Mouse (Mus musculus): ENCODE measurements at regions not wholly inside any gene's neighbourhood (a gene's known extent, or its start where the extent isn't known, plus 50 kb on each side); places are given as distances from the start of the nearest gene placed in this dataset.

DNA sequence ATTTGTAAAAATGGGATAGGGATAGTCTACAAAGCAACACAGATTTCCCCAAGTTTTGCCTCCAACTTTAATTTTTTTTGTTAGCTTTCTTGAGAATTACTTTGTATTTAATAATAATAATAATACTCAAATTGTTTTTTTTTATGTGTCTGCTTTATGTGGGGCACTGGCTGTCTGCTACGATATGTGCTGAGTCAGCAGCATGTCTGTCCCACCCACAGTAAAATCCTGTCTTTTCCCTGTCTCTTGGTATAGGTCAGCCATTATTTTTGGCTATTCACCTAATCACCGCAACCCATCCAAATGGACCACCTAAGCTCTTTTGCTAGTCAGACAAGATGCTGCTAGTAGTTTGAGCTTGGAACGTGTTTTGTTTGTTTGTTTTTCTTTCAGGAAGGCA lies 473.0 kb downstream of the Hs3st4 start:
- in situ Hi-C loops (cut with MboI, MseI), result no loop called here

DNA sequence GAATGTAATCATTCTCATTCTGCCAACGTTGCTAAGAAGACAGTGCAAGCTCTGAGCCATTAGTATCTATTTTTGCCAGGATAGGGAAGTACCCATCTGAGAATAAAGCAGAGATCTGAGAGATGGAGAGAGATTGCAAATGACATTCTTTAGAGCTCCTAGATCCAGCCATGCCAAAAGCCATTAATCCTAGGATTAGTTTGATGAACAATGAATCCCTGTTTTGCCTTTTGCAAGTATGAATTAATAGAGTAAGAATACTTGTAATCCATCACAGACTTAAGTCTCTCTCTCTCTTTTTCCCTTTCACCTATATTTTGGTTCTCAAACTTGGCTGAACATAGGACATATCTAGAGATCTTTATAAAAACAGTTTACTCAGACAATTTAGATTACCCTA lies 504.7 kb downstream of the Hs3st4 start:
- in situ Hi-C loops (cut with MboI, MseI), result no loop called here

DNA sequence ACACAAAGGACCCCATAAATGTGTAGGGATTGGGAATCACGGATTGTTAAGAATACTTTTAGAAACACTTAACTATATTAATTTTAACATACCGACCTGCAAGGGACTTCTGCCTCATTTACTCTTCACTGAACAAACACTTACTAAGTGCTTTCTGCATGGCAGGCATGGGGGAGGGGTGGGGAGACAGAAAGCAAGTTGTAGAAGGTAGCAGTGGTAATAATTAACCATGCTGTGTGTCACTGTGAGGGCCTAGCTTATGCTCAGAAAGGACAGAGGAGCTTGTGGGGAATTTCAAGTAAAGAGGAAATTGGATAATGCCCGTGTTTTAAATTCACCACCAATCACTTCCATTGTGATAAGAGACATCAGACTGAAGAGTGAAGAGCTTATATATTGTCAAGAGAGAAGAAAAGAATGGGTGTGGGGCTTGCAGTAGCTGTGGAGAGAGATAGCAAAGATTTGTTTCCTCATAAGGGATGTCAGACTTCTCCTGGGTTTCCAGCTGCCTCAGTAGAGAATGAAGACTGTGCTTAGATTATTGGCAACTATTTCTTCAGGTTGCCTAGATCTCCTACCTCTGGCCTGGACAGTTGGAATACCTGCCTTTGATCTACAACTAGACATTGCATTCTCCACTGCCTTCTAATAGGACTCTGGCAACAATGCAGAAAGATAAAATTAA lies 508.6 kb downstream of the Hs3st4 start:
- in situ Hi-C loops (cut with MboI, MseI), result no loop called here

DNA sequence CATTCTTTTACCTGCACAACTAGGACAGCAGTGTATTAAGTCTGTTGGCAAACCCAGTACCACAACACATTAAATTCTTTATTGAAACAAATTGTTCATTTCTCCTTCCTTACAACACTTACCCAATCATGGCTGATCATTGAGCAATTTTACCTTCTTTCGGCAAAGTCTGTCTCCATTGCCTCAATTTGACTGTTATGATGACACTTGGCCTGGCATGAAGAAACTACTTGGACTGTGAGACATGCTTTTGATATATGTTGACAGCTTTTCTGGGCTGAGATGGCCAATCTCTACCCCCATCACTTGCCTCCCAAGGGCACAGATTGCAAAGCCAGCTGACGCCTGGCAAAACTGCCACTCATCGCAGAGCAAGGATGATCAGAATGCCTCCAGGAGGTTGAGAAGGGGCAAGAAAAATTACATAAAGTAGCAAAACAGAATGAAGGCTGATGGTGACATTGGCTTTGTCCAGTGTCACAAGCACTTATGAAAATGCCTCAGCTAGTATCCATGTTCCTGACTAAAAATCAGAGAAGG lies 509.3 kb downstream of the Hs3st4 start:
- in situ Hi-C loops (cut with MboI, MseI), result no loop called here

DNA sequence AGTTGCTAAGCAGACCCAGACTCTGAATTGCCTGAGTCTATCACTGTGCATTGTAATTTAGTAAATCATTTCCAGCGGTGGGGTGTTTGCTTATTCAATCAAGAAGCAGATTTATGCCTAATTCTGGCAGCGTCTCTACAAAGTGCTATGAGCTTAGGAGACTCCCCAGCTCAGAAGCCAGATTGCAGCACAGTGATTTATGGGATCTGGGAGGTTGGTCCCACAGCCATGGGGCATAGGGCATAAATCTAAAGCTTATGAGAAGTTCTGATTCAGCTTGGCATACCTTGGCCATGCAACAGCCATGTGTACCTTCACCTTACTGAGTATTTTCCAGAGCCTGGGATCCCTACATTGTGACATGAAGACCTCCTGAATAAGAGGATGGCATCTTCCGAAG lies 518.0 kb downstream of the Hs3st4 start:
- in situ Hi-C loops (cut with MboI, MseI), result no loop called here

DNA sequence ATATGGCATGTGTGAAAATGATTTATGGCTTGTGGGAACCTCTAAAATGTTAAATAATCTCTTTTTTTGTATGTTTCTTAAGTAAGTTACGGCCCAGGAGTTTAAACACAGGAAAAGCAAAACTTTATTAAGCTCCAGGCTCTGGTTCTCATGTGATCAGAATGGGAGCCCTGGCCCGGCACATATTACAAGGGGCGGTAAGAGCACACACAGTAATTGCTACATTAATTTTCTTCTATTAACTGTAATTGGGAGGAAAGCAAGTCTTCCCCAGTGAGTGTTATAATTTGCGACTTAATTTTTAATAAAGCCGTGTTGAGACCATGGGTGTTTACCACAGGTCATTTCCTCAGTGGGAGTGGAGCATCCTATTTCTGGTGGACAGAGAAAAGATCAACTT lies 520.1 kb downstream of the Hs3st4 start:
- in situ Hi-C loops (cut with MboI, MseI), result no loop called here

DNA sequence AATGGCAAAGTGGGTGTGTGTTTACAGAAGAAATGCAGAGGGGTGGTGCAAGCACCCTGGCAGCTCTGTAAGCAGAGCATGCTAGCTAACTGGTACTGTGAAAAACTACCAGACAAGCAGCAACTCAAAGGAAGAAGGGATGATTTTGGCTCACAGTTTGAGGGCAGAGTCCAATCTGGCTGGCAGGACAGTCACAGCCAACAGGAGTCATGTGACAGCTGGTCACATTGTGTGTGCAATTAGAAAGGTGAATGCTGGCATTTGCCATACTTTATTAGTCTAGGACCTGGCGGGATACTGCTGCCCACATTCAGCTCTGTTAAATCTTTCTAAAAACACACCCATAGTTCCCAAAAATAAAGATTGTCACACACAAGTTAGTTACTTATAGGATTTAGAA lies 566.4 kb downstream of the Hs3st4 start:
- in situ Hi-C loops (cut with MboI, MseI), result no loop called here

DNA sequence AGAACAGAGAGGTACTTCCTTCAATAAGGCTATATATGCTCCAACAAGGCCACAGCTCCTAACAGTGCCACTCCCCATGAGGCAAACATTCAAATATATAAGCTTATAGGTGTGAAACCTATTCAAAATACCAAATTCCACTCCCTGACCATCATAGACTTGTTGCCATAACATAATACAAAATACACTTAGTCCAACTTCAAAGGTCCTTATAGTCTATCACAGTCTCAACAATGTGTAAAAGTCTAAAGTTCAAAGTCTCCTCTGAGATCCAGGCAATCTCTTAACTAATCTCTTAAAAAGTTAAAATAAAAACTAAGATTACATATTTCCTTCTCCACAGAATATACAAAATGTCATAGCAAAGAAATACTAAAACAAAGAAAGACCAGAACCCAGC lies 574.5 kb downstream of the Hs3st4 start:
- in situ Hi-C loops (cut with MboI, MseI), result no loop called here

DNA sequence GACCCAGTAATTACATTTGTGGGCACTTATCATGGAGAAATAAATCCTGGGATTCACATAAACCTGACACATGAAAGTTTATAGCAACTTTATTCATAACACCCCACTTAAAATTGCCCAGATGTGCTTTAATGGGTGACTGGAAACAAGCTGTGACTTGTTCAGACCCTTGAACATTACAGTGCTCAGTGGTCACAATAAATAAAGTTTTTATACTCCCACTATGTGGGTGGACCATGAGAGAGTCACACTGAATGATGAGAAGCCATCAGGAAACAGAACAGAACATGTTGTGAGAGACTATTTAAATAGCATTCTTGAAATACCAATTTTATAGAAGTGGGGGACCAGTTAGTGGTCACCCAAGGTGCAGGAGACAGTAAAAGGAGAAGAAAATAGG lies 588.1 kb downstream of the Hs3st4 start:
- in situ Hi-C loops (cut with MboI, MseI), result no loop called here

DNA sequence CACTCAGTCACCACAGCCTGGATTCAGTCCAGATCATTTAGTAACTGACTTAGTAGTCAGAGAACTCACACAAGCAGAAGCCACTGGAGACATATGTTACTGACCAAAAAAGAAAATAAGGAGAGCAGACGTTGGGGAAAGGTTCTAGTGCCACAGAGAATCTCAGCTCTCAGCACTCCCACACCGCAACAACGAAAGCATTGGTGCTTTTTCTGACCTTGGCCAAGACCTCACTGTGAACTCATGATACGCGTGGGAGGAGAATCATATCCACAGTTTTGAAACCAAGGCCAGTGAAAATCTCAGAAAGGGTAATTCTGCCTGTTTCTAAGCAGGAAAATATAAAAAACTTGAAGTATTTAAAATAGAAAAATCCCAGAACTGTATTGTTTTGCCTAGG lies 591.0 kb downstream of the Hs3st4 start:
- in situ Hi-C loops (cut with MboI, MseI), result no loop called here

DNA sequence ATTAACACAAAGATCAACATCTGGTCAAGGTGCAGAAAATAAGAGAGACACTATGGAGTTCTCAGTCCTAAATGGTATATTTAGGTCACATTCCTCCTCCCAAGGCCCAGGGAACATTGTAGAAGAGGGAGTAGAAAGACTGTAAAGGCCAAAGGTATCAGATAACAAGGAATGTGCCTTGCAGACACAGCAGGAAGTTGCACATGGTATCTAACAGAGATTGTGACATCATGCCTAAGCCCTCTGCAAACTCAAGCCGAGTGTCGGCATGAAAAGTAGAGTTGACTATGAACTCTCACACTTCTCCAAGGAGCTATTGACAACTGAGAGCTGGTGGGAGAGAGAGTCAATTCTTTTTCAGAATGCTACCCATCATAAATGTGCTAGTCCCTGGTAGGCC lies 598.7 kb downstream of the Hs3st4 start:
- in situ Hi-C loops (cut with MboI, MseI), result no loop called here

DNA sequence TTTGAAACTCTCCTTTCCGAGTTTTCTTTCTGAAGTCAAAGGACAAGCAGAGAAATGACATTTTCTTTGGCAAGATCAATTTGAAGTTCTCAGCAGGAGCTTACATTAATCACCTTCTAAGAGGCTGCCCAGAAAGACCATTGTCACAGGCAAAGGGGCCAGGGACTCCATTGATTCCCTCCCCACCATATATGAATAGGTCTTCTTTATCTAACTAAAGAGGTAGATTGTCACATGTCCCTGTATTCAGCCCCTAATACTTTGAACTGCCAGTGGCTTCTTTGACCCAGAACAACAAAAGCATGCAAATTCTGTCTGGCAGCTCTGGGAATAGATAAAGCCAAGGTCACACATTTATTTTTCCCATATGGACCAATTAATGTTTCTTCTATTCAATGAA lies 602.6 kb downstream of the Hs3st4 start:
- in situ Hi-C loops (cut with MboI, MseI), result no loop called here

DNA sequence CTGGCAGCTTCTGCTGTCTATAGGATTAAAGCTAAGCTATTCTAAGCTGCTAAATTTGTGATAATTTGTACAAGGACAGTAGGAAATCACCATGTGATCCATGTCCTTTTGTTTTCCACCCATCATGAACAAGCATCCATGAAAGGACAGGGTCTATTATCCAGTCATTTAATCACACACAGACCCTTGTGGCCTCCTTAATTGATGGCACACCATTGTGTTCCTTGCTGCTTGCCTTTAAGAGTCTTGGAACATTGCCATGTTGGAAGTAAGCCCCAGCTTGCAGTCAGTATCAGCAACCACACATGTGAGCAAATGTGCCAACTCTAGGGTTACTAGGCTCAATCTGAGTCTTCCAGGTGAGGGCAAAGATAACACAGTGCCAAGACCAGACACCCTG lies 608.7 kb downstream of the Hs3st4 start:
- in situ Hi-C loops (cut with MboI, MseI), result no loop called here

DNA sequence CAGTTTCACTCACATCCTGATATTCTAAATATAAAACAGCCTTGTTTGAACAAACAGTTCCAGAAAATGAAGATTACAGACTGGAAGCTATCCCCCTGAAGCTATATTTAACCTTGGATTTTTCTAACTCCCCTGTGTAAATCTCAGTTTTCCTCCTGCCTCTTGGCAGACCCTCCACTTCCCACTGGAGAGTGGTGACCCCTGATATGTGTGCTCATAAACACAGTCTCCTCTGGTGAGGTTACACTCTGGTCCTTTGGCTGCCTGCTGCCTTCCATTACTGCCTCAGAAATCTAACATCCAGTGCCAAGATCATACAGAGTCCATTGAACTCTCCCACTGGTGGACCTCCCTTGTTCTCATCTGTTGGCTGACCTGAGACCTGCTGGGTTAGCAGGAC lies 610.8 kb downstream of the Hs3st4 start:
- in situ Hi-C loops (cut with MboI, MseI), result no loop called here

DNA sequence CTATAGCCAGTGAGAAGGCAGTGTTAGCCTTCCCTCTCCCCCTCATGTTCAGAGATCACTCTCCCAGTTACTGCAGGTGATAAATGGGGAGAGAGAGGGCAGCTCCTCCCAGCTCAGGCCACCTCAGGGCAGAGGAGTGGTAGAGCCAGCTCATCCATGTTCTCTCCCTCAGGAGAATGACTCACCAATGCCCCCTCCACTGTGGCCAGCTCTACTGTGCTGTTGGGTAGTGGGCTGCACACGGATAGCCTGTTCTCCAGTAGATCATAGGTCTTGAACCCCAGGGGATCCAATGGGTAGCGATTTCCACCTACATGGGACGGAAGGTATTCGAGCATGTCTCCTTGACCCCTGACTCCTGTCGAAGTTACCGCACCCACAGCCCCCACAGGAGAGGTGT lies 618.1 kb downstream of the Hs3st4 start:
- in situ Hi-C loops (cut with MboI, MseI), result no loop called here

DNA sequence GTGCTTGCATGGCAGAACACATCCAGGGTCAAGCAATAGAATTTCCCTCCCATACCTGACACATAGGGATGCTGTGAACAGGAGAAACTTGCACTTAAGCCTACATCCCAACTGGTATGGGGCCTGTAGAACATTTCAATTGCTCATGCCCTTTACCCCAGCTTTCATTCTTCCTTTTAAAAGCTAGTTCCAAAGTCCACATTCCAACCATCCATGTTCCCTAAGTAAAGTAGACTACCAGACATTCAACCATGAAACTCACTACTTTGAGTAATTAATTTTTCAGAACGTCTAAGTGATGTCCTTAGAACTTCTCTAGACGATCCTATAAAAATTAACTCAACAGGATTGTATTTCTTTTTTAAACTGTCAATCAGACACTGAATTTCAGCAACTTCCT lies 621.9 kb downstream of the Hs3st4 start:
- in situ Hi-C loops (cut with MboI, MseI), result no loop called here

DNA sequence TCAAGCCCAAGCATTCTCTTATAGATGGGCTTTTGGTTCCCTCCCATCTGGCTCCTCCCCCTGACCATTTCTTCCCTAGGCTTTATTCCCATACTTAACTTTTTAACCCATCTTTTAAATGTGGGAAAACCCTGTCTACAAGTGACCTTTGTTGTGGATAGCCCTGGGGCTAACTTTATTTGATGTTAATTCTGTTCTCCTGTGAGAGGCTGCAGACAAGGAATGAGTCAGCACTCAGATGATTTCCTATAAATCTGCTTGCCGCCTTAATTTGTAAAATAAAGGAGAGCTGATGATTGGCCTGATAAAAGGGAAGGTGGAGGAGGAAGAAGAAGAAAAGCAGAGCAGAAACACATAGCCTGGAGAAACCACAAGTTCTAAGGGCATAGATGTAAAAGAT lies 623.3 kb downstream of the Hs3st4 start:
- in situ Hi-C loops (cut with MboI, MseI), result no loop called here

DNA sequence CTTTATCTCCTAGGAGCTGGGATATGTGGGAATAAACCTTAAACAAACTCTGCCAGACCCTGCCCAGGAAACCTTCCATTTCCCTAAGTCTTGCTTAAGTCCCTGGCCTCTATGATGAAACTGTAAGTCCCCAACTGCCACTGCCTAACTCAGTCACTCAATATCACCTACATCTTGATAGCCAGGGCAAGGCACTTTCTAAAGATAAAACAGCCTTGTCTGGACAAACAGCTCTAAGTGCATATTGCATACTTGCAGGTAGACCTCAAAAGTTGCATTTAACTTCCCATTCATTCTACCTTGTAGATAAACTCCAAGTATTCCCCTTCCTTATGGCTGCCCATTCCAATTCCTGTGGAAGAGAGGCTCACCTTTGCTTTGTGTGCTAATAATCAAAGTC lies 624.4 kb downstream of the Hs3st4 start:
- in situ Hi-C loops (cut with MboI, MseI), result no loop called here

DNA sequence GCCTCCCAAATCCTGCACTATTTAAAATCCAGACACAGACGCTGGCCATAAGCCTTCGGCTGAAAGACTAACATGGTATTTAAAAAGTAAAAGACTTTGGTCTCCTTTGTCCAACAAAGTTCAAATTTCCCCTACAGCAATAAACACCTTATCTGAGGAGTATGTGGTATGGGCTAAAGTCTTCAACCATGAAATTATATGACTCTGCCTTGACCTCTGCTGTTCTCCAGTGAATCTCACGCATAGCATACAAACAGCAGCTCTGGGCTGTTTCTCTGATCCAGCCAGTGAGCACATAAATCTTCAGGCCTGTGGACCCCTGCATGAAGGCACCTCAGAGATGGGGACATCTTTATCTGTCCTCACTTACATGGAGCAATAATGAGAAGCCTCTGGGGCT lies 627.8 kb downstream of the Hs3st4 start:
- in situ Hi-C loops (cut with MboI, MseI), result no loop called here

DNA sequence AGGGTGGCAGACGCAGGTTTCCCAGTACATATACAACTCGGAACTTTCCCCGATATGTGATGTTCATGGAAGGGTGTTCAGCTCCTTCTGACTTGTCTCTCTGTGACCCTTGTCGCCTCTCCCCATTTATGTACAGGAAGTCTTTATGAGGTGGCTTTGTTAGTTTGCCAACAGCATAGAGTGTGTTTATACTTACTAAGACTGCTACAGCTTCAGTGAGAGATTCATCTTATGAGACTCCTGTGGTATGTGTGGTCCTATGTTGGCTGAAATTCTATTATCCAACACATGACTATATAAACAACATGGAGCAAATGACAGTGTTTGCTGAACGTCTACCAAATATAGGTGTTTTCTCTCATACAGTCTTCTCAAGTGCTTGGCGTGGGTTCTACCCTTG lies 664.5 kb downstream of the Hs3st4 start:
- in situ Hi-C loops (cut with MboI, MseI), result no loop called here

DNA sequence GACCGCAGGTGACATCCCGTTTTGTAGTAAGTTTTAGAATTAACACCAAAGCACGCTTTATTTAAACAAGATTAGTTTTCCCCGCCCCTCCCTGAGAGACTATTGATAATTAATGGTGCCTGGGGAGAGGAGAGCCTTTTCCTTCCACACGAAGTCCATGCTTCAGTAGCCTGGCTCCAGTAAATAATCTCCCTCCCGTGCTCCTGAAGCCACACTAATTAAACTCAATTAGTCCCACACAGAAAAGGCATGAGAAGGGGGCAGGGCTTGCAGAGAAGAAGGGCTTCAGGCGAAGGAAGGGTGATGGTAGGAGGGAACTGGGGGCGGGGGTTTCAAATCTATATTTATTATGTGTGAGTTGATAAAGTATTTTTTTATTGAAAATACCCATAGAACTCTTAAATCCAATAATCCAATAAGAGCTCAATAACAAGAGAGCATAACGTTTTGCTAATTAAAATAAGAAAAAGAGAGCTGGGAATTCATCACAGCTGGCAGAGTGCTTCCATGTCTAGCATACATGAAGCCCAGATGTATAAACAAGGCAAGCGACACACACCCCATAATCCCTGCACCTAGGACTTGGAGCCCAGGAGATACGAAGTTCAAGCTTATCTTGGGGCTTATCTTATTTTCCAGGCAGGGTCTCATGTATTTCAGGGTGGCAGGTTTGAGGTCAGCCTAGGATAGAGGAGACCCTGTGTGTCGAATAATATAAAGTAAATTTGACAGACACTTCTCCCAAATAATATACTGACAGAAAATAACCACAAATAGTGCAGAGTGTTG lies 684.7 kb downstream of the Hs3st4 start:
- in situ Hi-C loops (cut with MboI, MseI), result no loop called here

DNA sequence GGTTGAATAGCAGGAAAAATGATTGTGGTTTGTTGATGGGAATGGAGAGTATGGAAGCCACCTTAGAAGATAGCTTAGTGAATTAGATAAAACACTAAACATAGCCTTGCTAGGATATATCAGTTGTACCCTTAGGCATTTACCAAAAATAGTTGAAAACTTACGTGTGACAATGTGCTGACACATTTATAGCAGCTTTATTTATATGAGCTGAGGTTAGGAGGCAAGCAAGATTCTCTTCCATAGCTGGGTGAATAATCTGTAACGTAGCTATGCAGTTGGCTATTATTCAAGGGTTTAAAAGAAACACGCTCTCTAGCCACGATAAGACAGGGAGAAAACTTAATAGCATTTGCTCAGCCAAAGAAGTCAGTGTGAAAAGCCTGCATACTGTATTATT lies 685.4 kb downstream of the Hs3st4 start:
- in situ Hi-C loops (cut with MboI, MseI), result no loop called here

DNA sequence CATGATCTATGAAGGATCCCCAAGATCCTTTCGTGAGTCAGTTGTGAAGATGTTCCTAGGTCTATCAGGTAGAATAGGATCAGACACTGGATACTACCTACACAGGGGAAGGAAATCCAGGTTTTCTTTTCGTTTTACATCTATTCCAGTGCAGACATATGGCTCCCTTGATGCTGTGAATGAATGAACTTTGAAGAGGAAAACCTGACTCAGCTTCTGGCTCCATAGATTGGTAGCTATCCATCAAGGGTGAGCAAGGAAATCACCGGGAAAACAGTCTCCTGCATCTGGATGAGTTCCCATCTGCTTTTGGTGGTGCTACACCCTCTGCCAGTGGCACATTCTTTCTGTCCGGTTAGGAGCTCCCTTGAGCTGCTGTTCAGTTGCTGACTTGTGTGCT lies 687.8 kb downstream of the Hs3st4 start:
- in situ Hi-C loops (cut with MboI, MseI), result no loop called here

Data from T-helper 2 cell (primary cell).